Mouse (Mus musculus) gastrocnemius, postnatal 4 days (tissue): ENCODE measurements around the gene Cracr2b. TPM values are rescaled to one million over a fixed set of nuclear protein-coding genes. Genes with fewer than 3 reads are reported as not detected.
"Not testable (repeated sequence)": the region's sequence is repeated elsewhere in the genome, so short reads cannot be mapped to it uniquely, and the experiment has no call there.

Source experiments
- DNase-seq, 2 experiments: peaks; one replicate each; pipeline ENCODE4 v3.0.0; 2021 to 2022; ENCODE audit warnings: low spot score in 2 of 2, mixed read lengths in 2 of 2
- total RNA-seq, 2 experiments: library from RNA; stranded (reverse); gene quantifications; 2 replicates each; pipeline ENCODE4 v1.2.3; 2021

The Cracr2b gene
- total RNA-seq, 2 experiments from 2014 or later: 8.9 to 9.3 TPM

DNA sequence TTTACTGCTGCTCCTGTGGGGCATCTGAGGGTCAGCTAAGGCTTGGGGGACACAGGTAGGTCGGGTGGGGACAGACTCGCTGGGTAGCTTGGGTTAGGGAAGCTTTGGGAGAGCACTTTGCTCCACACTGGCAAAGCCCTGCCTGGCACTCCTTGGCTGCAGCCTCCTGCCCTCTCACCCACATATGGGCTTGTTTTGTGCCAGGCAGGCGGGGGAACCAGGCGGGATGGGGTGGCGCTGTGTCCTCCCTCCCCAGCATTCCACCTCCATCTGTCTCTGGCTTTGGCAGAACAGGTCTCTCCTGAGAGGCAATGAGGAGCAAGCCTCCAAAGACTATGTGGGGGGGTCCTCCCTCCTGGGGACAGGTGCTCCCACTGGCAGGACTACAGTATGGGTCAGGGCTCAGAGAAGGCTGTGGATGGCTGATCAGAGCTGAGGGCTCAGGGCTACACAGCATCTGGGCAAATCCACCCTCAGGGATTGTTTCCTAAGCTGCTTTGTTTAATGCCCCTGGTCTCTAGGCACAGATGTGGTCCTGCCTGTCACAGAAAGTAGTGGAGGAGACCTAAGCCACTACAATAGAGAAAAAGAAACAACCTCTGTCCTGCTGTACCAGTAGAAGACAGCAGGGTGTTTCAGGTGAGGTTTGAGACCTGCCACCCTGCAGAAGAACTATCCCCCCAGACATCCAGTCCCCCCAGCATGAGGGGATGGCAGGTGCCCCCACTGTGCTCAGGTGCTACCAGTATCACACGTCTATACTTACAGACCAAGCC lies 28.0 kb upstream of the Cracr2b start:
- peak in 1 of 2 experiments; percentile 34 for DNase-seq

DNA sequence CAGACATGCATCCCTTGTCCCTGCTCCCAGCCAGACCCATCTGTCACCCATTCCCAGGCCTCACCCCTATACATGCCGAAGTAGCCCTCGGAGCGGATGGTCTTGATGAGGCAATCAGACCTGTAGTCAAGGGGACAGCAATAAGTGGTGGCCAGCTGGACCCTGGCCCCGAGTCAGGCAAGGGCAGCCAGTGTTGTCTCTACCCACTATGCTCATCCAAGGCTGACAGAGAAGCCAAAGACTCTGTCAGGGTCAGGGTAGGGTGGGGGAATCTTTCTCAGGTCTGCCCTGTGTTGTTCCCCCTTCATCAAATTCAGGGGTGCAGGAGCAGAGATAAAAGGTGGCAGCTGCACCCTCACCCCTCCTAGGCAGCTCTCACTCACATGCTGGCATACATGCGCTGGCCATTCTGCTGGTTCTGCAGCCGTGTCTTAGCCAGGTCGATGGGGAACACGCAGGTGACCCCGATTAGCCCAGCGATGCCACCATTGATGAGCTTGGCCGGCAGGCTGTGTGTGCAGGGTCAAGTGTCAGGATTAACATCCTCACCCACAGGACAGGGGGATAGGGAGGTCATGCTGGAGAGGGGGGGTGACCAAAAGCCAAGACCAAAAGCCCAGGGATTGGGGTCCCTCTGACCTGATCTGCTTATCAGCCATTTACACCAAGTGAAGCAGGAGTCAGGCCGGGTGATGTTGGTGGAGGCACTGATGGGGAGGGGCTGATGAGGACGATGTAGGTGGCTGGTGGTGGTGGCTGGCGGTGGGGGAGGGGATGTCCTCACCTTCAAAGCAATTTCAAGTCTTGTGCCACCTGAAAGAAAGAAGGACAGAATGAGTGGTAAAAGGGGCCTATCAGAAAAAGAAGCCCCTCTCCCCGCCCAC lies 27.1 kb upstream of the Cracr2b start:
- no peak for DNase-seq

DNA sequence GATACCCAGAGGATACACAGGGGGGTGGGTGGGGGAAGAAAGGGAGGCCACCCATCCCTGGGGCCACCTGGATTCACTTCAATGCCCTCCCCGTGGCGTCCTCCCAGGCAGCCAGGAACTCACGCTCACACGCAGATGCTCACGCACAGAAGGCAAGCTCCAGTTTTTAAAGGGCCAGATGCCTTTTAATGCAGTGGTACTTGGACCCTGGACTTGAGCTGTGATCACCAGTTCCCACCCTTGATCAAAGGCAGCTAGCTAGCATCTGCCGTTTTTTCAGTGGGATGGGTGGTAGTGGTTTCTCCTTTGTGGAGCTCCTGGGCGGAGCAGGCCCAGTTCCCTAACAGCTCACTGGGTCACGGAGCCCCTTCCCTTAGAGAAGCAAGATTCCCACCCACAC lies 26.4 kb upstream of the Cracr2b start:
- no peak for DNase-seq

DNA sequence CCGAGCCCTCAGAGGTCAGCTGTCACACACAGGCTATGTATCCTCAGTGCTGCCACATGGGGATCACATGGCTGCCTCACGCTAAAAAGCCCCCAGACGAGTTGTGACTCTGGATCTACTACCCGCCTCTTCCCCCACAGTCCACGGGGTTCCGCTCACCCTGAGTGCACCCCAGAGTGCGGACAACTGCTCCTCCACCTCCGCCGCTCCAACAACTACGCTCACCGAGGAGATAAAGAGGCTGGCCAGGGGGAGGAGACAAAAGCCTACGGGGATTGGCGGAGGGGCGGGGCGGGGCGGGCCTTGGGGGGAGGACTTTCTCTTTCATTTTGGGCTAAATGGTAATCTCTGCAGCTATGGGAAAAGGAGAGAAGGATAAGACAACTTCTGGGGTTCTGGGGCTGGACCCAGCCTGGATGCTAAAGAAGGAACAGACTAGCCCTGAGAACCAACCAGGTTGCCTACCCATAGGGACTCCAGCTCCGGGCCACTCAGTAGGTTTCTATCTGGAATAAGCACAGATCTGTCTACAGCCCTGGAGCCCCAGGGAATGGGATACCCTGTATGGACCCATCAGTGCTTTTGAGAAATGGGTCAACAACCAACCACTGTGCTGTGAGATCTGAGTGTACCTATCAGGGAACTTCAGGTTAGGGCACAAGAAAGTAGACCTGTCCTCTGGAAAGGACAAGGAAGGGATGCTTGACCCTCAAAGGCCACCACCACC lies 25.6 kb upstream of the Cracr2b start:
- DNase-seq: peak in 1 of 2 experiments; percentile 46

DNA sequence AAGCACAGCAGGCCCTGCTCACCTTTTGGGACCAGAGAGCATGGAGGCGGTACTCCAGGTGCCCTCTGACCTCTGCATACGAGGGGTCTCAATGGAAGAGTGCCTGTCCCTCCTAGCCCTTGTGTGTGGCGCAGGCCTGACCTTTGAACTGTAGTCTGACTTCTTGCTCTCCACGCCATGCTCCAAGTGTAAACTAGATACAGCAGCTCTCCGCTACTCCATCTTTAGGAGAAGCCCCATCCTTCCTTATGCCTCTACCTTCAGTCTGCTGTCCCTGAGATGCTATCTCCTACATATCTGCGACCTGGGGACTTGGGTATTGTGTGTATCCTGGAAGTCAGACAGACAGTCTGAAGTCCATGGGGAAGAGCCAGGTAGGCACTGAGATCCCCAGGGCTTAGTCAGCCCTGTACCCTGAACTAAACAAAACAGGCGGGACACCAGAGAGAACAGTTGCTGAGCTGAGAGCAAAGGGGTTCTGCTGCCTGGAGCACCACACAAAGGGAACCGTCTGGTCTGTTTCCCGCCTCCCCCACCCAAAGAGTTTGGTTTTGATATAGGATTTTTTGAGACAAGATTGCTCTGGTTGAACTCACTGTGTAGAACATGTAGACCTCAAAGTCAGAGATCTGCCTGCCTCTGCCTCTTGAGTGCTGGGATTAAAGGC lies 24.9 kb upstream of the Cracr2b start:
- no peak for DNase-seq

DNA sequence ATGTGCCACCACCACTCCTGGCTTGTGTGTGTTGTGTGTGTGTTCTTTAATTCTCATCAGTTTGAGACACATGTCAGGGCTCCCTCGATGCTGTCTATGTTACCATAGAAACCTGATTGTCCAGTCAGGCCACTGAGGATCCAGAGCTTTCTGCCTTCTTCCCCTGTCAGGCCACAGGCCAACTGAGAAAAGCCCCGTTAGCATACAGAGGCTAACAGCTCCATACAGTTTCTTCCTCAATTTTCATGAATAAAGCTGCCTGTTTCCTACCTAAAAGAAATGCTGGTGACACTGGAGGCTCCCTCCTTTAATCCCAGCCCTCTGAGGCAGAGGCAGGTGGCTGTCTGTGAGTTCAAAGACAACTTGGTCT lies 24.4 kb upstream of the Cracr2b start:
- no peak for DNase-seq

DNA sequence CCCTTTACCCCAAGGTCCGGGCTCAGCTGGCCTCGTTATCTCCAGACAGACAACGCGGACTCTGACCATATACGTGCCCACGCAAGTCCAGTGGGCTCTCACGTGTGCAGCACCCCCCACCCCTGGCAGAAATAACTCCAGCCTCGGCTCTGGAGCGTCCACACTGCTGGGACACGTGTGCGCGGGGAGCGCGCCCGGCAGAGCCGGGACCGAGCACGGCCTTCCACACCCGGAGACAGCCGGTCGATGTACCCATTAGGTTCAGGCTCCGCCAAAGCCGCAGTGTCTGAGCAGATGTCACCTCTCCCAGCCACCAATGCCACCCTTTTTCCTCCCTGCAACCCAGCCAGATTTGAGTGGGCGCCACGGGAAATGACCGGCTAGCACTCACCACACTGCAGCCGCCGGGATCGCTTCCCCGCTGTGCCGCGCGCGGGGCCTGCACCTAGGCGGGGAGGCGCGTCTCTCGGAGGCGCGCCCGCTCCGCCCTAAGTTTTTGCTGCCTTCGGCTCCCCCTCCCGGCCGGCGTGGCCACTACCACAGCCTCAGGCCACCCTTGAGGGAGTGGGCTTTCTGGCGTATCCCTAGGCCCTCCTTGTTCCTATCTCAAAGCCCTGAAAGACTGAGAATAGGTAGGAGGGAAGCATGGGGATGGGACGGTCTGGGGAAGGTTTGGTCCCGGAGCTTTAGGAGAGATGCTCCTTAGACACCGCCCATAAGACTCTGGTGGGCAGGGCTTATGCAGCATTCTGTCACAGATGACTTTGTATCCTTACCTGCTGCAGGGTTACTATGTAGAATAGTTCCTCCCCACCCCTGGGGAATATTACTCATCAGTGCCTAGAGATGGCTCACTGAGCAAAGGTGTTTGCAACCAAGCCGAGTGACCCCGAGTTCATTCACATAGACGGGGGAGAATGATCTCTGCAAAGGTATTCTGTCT lies 23.4 kb upstream of the Cracr2b start, which contains the start of gene Slc25a22:
Gene Slc25a22 (minus strand): TSS at position 715 of the 943 bp plus-strand sequence.
- peak; percentile 62 to 84 for DNase-seq

DNA sequence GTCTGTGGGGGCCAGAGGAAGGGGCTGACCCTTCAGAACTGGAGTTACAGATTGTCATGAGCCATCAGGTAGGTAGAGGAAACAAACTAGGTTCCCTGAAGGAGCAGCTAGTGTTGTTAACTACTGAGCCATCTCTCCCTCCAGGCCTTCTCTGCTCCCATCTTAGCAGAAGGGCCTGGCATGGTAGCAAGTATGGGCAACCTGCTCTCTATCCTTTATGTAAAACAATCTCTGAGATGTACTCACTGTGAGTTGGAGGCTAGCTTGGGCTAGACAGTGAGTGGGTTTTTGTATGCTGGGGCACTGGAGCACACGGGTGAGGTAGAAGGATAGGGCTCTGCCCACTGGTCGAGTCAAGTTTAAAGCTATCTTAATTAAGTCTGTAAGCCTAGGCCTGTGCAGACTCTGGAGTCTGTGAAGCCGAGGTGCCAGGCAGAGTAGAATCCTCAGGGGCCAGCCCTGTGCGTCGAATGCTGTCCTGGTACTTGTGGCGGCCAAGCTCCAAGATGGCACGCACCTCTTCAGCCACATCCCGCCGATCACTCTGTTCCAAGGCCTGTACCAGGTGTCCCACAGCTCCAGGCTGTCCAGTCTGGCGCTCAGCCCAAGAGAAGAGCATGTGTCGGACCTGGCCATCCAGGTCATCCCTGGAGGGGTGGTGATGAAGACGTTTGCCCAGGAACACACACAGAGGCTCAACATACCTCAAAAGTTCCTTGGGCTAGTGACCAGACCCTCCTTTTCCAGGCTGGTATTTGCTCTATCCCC lies 22.5 kb upstream of the Cracr2b start:
- DNase-seq: peak in 1 of 2 experiments; percentile 15

DNA sequence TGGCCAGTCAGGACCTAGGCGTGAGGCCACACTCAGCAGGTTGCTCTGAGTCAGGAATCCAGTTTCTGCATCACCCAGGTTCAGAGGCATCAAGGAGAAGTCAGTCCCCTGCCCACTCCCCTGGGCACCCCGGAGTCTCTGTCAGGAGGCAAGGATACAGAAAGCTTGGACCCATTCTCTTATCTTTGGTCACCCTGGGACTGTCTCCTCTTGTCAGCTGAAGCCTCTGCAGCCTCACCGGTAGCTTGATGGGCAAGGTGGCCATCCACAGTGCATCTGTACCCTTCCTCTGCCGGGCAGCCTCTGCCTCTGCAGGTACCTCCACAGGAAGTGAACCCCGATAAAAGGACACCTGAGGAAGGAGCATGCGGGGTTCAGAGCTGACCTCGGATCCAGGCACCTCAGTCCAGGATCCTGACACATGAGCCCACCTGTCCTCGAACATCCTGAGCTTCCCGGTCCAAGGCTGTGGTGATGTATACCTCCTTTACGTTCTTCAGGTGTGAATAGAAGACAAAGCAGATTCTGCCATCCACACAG lies 21.7 kb upstream of the Cracr2b start:
- DNase-seq: no peak

DNA sequence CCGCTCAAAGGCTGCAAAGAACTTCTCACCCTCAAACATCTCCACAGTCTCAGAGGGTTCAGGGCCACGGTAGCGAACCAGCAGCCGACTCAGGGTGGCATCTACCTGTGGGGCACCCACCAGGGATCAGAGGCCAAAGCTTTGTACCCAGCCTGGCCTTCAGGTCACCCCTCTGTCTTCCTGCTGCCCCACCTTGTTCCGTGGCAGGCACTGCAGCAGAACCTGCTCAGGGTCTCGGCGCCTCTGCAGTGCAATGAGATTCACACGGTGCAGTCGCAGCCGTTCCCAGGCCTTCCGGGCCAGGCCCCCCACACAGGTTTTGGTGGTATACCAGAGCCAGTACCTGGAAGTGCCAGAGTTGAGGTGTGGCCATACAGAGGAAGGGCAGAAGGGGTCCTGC lies 21.1 kb upstream of the Cracr2b start:
- peak in 1 of 2 experiments; percentile 14 for DNase-seq

DNA sequence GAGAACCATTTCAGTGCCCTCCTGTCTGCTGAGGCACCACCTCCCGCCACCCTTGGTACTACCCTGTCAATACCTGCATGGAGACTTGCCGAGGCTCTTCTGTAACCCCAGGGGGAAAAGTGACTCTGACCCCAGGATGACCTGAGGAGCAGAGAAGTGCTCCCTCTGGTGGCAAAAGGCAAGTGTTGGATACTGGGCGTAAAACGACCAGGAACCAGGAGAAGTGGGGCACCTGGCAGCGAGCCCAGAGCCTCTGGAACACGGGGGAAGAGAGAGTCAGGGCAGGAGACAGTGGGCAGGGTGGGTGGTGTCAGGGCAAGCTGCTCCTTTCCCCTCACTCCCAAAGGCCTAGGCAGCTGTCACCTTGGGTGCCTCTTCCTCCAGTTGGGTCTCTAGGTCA lies 20.3 kb upstream of the Cracr2b start:
- DNase-seq: peak; percentile 25 to 66

DNA sequence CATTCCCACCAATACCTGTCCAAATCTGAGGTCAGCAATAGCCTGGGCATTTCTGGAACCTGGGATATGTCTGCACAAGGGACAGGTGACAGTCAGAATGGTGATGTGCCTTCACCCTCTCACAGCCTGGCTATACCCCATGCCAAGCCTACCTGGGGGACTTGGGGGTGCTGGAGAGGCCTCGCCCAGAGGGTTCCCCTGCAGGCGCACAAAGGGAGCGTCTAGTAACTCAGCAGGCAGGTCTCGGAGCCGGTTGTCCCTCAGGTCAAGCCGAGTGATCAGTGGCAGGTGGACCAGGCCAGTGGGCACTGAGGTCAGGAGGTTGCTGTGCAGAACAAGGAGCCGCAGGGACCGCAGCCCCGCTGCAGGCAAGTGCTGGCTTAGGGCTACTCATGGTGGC lies 19.4 kb upstream of the Cracr2b start:
- DNase-seq: no peak

DNA sequence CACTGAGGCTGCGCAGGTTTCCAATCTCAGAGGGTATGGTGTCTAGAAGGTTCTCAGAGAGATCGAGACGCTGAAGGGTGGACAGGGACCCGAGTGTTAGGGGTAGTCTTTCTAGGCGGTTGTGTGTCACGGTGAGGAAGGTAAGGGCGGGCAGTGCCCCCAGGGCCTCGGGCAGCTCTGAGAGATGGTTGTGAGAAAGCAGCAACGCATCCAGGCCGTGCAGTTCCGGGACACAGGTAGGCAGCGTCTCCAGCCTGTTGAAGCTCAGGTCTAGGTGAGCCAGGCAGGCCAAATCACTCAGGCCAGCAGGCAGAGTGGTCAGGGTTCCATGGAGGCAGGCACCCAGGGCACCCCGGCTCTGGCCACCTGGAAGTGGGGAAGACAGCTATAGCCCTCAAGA lies 18.7 kb upstream of the Cracr2b start:
- no peak for DNase-seq

DNA sequence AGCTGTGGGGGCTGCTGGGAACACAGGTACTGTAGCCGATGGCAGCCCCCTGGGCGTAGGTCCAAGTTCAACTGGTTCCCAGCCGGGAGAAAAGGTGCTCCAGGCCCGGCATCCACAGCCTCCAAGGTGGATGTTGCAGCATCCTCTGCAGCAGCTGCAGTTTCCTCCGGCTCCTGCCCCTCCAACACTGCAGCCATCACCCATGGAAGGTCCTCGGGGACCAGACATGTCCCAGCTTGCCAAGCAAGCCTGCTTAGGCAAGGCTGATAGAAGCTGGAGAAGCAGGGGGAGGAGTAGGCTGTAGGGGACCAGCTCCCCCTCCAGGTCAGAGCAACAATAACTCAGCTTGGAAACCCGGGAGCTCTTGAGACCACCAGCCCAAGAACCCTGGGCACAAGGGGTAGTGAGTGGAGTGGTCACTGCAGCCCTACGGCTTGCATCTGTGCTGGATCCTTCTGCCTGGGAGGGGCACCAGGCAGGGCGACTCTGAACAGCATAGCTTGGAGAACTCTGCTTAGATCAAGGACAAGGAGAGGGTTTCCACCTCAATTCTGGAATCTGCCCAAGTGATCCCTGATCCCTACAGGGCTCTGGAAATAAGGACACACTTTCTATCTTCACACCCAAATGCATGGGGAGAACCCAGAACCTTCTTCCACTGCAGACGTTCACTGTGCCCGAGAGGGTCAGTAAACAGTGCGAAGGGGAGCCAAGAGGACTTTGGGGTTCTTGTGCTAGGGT lies 17.6 kb upstream of the Cracr2b start:
- DNase-seq: peak; percentile 16 to 21

DNA sequence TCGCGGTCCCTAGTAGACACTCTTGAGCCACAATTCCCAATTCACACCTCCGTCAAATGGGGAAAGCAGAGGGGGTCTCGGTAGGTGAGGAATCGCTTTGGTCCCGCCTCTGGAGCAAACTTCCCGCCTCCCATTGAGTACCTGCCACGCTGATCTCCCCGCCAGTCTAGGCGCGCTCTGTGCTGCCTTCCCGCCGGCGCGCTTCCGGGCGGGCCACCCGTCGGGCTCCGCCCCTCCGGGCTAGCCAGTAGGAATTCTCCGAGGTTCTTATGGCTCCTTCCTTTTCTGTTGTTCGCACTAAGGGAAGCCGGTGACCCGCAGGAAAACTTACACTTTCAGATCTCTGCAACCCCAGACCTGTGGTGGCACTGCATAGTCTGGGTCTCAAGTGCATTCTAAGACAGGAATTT lies 17.1 kb upstream of the Cracr2b start, which contains the start of gene Pidd1:
Gene Pidd1 (minus strand): TSS at position 198 of the 410 bp plus-strand sequence.
- peak; percentile 35 to 69 for DNase-seq

DNA sequence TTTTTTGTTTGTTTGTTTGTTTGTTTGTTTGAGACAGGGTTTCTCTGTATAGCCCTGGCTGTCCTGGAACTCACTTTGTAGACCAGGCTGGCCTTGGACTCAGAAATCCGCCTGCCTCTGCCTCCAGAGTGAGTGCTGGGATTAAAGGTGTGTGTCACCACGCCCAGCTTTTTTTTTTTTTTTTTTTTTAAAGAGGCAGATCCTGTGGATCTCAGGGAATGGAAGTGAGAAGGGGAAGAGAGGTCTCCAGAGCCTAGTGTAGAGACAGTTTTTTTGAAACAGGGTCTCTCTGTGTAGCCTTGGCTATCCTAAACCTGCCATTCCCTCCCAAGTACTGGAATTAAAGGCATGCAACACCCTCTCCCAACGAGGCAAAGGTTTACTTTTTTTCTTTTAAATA lies 14.5 kb upstream of the Cracr2b start:
- DNase-seq: not testable (repeated sequence)

DNA sequence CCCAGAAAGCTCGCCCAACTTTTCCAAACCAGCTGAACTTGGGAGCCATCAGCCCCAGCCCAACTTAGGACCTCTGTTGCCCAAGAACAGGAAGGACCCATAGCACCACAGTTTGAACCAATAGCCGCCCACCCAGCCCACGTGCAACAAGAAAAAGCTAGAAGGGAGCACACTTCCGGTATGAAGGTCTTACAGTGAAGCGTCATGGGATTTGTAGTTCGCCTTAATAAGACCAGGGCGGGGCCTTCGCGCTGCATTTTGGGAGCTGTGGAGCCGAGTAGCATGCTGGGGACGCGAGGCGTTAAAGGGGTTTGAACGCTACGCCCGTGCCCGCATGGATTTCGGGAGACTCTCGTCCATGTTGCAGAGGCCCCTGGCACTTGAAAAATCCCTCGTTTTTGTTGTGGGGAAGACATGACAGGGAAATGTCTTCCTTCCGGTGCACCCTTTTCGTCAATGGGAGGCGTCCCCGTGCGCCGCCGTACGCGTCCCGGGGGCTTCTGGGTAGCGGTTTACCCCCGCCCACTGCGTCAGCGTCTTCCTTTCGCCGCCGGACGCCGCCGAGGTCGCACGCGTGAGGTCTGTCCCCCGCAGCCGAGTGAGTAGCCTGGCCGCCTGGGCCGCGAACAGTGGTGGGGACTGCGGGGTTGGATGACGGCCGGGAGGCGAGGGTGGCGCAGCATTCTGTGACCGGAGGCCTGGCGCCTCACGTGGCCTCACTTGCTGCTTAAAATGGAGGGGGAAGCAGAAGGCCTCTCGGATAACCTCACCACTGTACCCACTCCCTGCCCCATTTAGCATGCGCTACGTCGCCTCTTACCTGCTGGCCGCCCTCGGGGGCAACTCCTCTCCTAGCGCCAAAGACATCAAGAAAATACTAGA lies 13.5 kb upstream of the Cracr2b start, which contains the start of gene Rplp2:
Gene Rplp2 (plus strand): TSS at position 261 of the 882 bp plus-strand sequence.
- peak; percentile 87 to 95 for DNase-seq
